Mouse (Mus musculus) frontal cortex, adult 2 months (tissue): ENCODE measurements around the gene Cfap65. TPM values are rescaled to one million over a fixed set of nuclear protein-coding genes. Genes with fewer than 3 reads are reported as not detected.
A peak's percentile ranks its signal among the peaks of the same experiment; 100 is the strongest.

Experiments
- DNase-seq, 2 experiments: peaks; one replicate each; pipeline ENCODE4 v3.0.0; 2022; ENCODE audit warnings: low spot score in 1 of 2; ENCODE audit errors: extremely low spot score in 1 of 2
- polyA plus RNA-seq: library from polyadenylated mRNA; depleted of rRNA; stranded (reverse); fragments of >200 nt; gene quantifications from 2 replicates; pipeline ENCODE4 v1.2.3, GENCODE M21; 2012

Gene Cfap65
- polyA plus RNA-seq, 1 experiment = 7.0 TPM

- no peak for DNase-seq
Measured at GRCm38 (mm10) chr1:74941651-74942360, 6.4 kb upstream of the Cfap65 start.

- no peak for DNase-seq
Measured at GRCm38 (mm10) chr1:74939762-74940161, 4.4 kb upstream of the Cfap65 start.

- no peak for DNase-seq
Measured at GRCm38 (mm10) chr1:74936221-74936830, 927 bp upstream of the Cfap65 start.

GRCm38 (mm10) chr1:74927621-74928296, 7.6 kb downstream of the Cfap65 start:
- DNase-seq = no peak

- peak in 1 of 2 experiments; percentile 69 for DNase-seq
Measured at GRCm38 (mm10) chr1:74926721-74927120, 8.7 kb downstream of the Cfap65 start.

- DNase-seq = no peak
Measured at GRCm38 (mm10) chr1:74924464-74924863, 10.9 kb downstream of the Cfap65 start.

GRCm38 (mm10) chr1:74915706-74916105, 19.7 kb downstream of the Cfap65 start:
- no peak for DNase-seq

- DNase-seq = no peak
Measured at GRCm38 (mm10) chr1:74902191-74902590, 33.2 kb downstream of the Cfap65 start.

GRCm38 (mm10) chr1:74901686-74902085, 33.7 kb downstream of the Cfap65 start:
- peak in 1 of 2 experiments; percentile 84 for DNase-seq

GRCm38 (mm10) chr1:74900341-74901285, 34.8 kb downstream of the Cfap65 start:
- DNase-seq = no peak

- DNase-seq = no peak
Measured at GRCm38 (mm10) chr1:74898656-74899431, 36.6 kb downstream of the Cfap65 start.

- DNase-seq = no peak
Measured at GRCm38 (mm10) chr1:74897976-74898375, 37.4 kb downstream of the Cfap65 start.

- DNase-seq = peak; percentile 30 to 75
Measured at GRCm38 (mm10) chr1:74894966-74895365, 40.4 kb downstream of the Cfap65 start.

GRCm38 (mm10) chr1:74893134-74893855, 42.1 kb downstream of the Cfap65 start, which contains the start of gene Cryba2:
Cryba2 (minus strand) TSS chr1:74893143.
- peak in 1 of 2 experiments; percentile 63 for DNase-seq

GRCm38 (mm10) chr1:74892351-74893133, 42.9 kb downstream of the Cfap65 start:
- no peak for DNase-seq

- no peak for DNase-seq
Measured at GRCm38 (mm10) chr1:74891513-74891912, 43.9 kb downstream of the Cfap65 start.

- DNase-seq = no peak
Measured at GRCm38 (mm10) chr1:74885369-74886042, 49.9 kb downstream of the Cfap65 start, which contains the start of gene Fev. Fev (minus strand) TSS chr1:74885419.
